Mouse (Mus musculus) adrenal gland, postnatal 4 days (tissue): Measurements from ENCODE around the gene Ddrgk1. TPM values are rescaled to one million over a fixed set of nuclear protein-coding genes. Genes with fewer than 3 reads are reported as not detected.

Experiments used
- DNase-seq, 2 experiments: peaks; one replicate each; pipeline ENCODE4 v3.0.0; 2021 to 2022; ENCODE audit warnings: low spot score in 2 of 2, mixed read lengths in 2 of 2
- long read RNA-seq, 2 experiments: library from polyadenylated mRNA; stranded (forward); transcript quantifications; one replicate each; pipeline ENCODE4 v2.0.0; 2021
- total RNA-seq, 2 experiments: library from RNA; stranded (reverse); gene quantifications; 2 replicates each; pipeline ENCODE4 v1.2.3; 2021

Gene Ddrgk1
- total RNA-seq = 100 to 1,000 TPM; 140 to 154 TPM
- long read RNA-seq, experiment 1, transcript Ddrgk1-201 (9 exons, 1,238 nt) = major isoform, 122 of 142 reads
- long read RNA-seq, experiment 1, partial matches to known transcripts = 11 of 142 reads
- long read RNA-seq, experiment 1, other reads (novel, unspliced or antisense) = 8 of 142 reads
- long read RNA-seq, experiment 2, transcript Ddrgk1-201 (9 exons, 1,238 nt) = major isoform, 103 of 125 reads
- long read RNA-seq, experiment 2, partial matches to known transcripts = 13 of 125 reads
- long read RNA-seq, experiment 2, other reads (novel, unspliced or antisense) = 9 of 125 reads

DNA sequence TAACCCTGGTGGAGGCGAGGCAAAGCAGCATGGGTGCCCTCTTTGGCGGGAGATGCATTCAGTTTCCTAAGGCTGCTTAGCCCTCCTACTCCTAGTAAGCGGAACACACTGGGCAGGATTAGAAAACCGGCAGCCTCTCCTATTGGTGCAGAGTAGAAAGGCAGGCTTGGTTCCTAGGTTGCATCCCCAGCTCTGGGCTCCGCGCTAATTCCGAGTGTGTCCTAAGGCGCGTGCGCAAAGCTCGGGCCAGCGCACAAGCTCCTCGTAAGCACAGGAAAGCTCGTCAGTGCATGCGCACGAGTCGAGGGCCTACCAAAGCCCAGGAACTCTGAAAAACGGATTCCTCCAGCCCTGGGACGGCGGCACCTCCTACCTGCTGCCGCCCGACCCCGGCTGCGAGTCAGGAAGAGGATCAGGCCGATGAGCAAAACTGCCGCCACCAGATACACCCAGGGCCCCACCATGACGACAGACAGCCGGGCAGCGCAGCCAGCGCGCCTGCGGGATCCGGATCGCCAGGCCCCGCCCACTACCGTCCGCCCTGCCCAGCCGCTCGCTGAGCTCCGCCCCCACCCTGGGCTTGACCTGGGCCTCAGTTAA is at the start of gene Ddrgk1:
Ddrgk1 (minus strand) TSS at position 558 of the 600 bp plus-strand sequence.
- peak; percentile 77 to 79 for DNase-seq

DNA sequence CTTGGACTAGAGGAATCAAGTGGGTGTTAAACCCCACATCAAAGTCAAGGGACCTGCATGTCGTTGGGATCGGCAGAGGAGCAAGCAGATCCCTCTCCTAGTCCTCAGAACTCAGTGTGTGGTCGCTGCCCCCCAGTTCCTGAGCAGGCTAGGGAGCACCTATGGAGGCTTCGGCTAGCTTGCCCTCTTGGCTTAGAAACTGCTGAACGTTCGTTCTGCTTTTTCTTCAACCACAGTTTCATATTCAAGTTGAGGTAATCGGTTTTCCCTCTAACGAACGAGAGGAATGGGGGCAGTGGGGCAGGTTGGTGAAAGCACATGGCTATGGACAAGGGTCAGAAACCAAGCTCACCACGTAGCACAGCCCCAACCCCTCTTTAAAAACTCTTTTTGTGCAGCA is 42.6 kb upstream of the Ddrgk1 start:
- no peak for DNase-seq

DNA sequence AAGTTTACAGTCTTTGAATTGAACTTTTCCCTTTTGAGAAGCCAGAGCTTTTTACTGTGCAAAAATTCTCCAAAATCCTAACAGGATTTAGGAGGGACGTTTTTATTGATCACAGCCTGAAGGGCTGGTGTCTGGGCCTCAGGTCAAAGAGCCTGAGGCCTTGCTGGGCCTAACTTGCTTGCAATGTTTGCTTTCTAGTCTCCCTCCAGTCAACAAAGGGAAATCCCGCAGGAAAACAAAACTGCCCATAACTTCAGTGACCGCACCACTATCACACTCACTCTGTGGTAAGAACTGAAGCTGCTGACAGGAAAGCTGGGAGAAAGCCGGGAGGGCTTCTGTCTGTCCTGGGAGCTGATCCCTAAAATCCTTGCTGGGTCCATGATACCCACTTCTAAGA is 42.1 kb upstream of the Ddrgk1 start:
- no peak for DNase-seq

DNA sequence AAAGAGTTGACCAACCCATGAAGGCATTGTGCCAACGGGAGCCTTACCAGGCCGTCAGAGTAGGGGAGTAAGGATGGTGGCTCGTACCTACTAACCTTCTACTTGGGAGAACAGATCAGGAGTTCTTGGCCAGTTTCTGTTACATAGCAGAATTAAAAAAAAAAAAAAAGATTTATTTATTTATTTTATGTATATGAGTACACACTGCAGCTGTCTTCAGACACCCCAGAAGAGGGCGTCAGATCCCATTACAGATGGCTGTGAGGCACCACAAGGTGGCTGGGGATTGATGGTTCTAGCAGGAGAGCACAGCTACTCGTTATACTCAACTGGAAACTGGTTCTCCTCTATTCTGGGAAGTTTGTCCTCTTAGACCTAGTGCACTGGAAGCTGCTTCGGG is 40.7 kb upstream of the Ddrgk1 start:
- no peak for DNase-seq

DNA sequence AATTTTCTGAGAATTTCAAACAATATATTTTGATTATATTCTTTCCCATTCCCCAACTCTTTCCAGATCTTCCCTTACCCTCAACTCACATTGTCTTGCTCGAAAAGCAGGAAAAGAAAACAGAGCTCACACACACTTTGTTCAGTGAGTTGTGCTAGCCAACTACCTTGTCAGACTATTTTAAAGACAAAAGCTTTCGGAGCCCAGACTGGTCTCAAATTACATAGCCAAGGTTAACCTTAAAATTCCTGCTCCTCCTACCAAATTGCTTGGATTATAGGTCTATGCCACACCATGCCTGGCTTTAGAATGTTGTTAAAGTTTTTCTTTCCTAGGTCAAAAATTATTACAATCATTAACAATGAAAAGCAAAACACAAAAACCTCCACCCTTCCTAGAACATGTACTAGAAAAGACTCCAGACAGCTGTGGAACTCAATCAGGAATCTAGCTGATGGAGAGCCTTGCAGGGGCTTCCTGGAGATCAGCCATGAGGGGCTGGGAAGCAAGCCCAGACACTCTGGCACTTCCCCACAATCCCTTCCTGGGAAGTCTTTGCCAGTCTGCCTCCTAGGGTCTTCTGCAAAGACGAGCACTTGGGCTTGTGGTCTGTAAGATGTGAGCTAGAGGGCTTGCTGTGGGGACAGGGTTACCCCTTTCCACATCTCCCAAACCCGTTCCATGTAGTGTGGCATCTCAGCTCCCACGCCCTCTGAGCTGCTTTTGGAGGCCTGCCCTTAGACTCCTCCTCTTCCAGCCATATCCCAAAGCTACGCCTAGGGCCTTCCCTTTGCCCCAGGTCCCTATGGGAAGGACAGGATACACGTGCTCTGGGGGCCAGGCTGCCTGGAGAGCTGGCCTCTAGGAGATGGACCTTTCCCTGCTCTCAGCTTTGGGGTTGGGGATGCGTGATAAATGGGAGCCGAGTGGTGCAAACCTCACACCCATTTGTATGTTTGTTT is 39.9 kb upstream of the Ddrgk1 start:
- DNase-seq = no peak

DNA sequence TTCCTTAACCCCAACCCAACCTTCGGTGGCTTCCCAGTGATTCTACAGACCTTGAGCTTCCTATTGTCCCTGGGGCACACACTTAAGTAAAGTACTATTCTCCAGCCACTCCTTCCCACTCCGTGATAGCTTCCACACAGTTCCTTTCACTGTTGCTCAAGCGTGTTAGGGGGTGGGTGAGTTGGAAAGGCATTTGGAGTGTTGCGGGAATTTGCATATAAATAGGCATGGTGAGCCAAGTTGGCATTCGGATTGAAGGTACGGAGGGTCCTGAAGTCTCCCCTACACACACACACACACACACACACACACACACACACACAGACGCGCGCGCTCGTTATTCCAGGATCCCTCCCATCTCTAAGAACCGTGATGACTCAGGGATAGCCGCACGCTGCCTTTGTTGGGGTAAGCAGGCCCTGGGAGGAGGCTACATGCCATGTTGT is 33.4 kb upstream of the Ddrgk1 start:
- no peak for DNase-seq

DNA sequence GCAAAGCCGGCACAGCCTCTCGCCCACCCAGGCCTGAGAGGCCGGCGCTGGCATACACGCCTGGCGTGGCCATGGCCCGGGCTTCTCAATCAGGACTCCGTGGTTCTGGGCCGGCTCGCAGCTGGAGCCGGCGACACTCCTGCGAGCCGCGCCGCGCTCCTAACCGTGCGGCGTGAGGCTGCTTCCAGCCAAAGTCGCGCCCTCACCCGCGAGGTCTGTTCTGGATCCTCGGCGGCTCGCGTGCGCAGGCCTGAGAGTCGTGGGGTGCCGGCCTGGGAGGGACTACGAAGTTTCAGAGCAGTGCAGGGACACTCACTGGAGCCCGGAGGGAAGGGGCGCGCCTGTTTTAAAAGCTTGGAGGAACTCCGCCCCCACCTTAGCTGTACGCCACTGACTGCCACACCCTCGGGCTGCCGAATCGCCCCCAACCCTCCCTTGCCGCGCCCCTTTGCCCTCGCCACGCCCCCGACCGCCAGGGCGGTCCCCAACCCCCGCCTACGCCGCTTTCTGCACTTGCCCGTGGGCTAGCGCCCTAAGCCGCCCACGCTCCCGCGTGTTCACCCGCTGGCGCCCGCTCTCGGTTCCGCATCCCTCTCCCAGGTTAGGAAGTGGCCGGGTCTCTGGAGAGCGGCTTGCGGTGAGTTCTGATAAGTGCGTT is 32.8 kb upstream of the Ddrgk1 start, which contains the start of gene Slc4a11:
Slc4a11 (minus strand) TSS at position 367 of the 658 bp plus-strand sequence.
- peak; percentile 31 for DNase-seq

DNA sequence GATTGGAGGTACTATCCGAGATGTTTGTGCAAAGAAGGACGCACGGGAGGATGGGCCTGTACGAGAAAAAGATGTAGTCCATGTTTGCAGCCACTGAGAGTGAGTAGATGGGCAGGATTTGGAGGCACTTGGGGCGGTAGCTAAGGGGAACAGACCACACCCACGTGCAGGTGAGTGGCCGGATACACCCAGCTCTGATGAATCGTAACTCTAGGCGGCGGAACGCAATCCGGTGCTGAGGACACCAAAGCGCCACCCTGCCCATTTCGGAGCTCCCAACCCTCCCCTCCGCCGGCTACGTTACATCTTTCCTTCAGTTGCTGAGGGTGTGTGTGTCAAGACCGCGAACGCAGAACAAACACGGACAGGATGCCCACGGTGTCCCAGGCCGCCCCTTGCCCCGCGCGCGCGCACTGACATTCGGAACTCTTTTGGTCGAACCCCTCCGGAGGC is 32.3 kb upstream of the Ddrgk1 start:
- no peak for DNase-seq

DNA sequence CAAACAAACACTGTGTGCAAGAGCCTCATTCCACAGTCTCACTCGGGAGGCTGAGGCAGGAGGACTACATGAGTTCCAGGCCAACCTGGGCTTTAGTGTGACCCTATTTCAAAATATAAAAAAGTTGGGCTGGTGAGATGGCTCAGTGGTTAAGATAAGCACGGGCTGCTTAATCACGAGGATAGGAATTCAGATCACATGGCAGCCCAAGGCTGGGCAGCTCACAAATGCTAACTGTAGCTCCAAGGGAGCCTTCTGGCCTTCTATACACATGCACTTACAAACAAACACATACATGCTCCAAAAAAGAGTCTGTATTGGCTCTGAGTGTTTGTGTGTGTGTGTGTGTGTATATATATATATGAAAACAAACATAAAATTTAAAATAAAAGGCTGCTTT is 29.1 kb upstream of the Ddrgk1 start:
- no peak for DNase-seq

DNA sequence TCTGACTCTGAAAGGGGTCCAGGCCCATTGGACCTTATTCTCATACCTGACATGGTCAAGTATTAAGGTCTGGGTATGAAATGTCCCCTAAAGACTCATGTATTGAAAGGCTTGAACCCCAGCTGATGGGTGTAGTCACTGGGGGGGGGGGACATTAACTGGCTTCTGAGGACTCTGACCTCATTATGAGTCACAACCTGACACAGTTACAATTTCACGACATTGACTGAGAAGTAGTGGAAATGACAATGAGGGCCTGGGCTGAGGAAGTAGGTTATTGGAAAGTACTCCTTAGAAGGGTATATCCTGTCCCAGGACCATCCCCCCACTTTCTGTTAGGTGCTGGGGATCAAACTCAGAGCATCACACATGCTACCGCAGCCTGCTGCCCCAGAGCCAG is 24.6 kb upstream of the Ddrgk1 start:
- no peak for DNase-seq

DNA sequence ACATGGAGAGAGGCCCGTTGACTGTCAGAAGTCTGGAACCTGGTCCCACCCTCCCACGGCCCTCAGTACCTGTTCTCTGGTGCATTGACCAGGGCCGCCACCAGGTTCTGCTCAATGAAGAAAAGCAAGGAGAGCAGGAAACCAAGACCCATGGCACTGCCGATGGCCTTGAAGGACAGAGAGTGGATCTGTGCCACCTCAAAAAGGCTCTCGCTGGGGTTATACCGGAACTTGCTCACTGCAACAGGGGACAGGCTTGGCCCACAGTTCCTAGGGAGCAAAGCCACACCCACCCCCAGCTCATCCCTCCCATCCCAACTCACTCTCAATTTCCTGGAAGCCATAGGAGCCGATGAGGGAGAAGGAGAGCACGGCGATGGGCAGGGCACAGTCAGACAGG is 21.0 kb upstream of the Ddrgk1 start:
- DNase-seq = no peak

DNA sequence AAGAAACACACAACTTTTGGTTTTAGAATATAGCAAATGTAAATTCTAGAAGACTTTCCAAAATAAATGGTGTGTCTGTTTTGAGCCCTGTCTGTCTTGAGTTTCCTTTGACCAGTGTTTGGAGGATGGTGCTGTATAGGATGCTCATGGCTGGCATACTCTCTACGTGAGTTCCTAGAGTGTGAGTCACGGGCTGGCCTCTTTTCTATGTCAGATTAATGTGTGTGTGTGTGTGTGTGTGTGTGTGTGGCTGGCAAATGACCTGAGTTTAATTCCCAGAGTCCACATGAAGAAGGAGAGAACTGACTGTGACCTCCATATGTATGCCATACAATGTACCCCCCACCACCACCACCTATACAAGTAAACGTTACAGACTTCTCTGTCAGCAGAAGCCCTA is 17.1 kb upstream of the Ddrgk1 start:
- no peak for DNase-seq

DNA sequence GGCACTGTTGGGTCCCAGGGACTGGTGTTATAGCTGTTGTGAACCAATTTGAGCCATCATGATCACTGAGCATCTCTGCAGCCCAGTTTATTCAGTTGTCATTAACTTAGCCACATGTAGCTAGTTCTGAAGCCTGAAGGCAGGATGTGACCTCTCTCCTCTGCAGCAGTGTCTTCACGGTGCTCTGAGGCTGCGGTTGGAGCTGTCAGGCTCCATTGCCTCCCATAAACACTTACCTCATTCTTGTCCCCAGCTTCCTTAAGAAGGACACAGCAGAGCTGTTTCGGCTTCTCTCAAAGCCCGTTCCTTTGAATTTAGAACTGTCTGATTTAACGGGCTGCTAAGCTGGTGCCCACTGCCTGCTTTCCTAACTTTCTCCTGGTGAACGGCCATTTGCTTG is 15.4 kb upstream of the Ddrgk1 start:
- DNase-seq = no peak

DNA sequence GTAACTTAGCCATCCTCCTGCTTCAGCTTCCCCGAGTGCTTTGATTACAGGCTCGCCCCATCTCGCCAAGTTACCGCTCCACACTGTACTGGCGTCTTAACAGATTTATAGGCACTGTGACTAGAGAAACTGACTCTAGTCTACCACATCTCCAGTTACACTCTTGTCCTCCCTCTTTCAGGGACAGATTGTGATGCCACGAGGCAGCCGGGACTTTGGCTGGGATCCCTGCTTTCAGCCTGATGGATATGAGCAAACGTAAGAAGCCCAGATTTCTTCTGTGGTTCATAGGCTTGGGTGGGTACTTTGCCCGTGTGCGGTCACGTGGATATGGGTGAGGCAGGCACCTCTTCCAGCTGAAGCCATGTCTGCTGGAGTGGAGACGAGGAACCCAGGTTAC is 14.7 kb upstream of the Ddrgk1 start:
- no peak for DNase-seq

DNA sequence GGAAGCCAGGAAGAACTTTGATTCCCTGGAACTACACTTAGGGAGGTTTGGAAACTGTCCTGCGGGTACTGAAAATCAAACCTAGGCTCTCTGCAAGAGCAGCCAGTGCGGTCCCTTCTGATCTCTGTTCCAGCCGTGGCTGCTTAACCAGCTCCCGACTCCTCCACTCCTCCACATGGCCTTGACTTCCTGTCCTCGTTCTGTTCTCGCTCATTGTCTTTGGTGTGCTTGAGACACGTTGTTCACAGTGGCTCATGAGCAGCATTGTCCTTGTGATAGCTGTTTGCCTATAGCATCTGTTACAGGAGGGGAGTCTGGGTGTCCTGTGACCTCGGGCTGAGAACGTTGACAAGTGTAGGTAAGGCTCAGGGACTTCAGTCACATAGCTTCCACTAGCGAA is 12.8 kb upstream of the Ddrgk1 start:
- DNase-seq = no peak

DNA sequence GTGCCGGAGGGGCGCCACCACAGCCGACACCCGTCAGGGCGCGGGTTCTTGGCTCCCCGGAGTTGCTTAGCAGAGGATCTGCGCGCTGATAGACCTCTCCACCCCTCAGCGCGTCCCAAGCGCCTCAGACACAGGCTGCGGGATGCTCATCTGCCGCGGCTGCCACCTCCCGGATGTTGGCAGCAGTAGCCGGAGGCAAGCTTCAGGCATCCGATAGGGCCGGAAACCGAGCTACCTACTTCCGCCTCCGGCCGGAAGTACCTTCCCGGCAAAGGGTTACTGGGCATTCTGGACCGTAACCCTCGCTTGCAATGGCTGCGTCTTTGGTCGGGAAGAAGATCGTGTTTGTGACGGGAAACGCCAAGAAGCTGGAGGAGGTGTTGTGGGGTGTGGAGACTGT is 3.1 kb upstream of the Ddrgk1 start, which contains the start of gene Itpa:
Itpa (plus strand) TSS at position 52 of the 400 bp plus-strand sequence.
- peak; percentile 43 to 64 for DNase-seq

DNA sequence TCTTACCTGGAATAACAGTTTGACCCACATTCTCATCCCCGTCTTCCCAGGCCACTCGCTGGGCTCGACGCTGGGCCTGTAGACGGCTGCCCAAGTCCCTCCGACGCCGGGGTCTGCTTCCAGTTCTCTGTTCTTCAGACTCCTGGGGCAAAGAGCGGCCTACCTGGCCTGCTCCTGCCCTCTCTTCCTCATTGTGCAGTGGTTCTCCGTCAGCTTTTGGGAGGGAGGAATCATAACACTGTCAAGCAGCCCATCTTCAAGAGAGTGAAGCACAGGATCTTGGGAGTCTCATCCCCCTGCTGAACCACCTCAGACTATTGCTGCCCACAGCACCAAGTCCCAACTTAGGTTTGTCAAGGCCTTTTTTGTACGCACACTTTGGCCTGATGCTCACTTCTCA is 1.1 kb downstream of the Ddrgk1 start:
- no peak for DNase-seq

DNA sequence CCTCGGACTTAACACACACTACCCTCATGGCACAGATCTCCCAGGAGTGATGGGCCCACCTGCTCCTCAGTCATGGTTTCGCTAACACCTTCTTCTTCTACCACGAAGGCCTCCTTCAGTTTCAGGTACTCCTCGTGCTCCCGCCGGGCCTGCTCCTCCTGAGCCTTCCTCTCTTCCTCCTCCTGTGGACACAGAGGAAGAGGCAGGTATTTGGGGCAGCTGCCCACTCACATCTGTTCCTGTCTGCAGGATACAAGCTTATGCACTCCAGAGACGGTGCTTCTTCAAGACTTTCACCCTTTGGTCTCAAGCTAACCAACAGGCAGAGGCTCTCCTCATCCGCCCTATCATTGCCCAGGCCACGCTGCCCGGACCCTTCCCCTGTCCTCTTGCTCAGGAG is 5.9 kb downstream of the Ddrgk1 start:
- DNase-seq = no peak

DNA sequence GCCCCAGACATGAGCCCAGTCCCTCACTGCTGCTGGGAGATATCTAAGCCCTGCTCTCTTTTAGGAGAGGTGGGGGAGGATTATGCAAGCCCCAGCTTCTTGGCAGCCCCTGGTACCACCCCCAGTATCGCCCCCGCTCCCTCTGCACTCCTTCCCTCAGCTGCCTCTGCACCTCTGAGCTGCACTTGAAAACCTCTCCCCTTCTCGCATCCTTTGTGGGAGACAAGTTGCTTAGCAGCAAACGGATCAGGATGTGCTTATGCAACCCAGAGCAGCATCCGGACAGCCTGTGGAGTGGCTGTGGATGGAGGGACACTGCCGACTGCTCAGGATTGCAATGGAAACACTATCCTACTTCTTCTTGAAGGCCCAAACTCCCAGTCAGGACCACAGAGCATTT is 6.9 kb downstream of the Ddrgk1 start:
- DNase-seq = no peak

DNA sequence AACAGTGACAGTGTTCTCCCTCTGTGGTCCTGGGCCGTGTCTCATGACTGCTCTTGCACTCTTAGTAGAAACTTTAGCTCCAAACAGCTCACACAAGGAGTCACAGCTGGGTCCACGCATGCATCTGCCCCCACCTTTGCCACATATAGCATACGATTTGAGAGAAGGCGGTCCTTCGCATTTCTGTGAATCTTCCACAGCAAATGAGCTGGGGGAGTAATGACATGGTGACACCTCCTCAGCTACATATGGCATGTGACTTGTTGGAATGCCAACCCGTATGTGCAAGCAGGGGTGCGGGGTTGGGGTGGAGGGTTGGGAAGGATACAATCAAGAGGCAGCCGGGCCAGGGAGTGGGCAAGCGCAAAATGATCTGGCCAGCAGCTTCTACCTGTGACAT is 7.9 kb downstream of the Ddrgk1 start:
- DNase-seq = no peak

DNA sequence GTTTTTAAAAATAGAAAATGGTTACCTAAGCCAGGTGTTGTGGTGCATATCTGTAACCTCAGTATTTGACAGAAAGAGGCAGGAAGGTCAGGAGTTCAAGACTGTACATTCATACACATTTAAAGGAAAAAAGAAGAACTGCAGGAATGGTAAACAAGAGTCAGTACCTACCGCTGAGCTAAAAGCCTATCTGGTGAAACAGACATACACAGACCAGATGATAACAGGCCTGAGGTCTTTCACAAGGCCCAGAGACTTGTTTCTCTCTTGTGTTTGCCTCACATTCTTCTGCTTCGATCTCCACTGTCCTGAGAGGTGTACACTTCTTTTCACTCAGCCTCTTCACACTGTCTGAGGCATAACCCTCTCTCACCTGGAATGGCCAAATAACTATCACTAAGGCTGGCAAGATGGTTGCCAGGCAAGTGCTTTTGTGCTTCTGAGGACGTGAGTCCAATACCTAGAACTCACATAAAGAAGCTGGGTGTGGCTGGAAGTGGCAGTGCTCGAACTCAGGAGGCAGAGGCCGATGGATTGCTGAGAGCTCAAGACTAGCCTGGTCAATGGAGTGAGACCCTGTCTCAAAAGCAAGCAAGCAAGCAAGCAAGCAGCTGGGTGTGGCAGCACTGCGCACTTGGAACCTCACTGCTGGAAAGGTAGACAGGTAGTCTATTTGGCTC is 8.7 kb downstream of the Ddrgk1 start:
- no peak for DNase-seq
